Mouse (Mus musculus): Measurements from ENCODE around the gene Ust. TPM values are rescaled to one million over a fixed set of nuclear protein-coding genes. Genes with fewer than 3 reads are reported as not detected.

The Ust gene
- polyA plus RNA-seq, 1 experiment from 2014 or later, result 4.1 TPM

DNA sequence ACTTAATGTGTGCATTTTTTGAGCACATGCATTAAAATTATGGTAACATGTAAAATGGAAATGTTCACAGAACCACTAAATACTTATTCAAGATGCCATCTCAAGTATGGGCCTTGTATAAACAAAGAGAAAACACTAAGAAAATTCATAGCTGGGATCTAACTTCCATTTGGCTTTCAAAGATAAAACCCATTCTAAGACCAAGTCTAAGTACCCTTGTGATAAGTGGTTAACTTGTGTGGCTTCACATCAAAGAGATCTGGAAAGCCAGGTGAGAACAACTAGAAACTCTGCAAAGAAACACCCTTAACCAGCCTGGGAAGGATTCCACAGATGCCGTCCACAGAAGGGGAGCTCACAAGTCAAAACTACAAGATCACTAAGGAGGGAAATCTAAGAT, 53.4 kb downstream of the Ust start:
- Histone ChIP-seq H3K4me3 (no peak overlapping the region), H3K4me2 (no peak overlapping the region), H3K4me1 (replicated peaks) (no peaks in the 10 kb centered on the region; the same call in 1 of the 2 replicates), H3K9ac (no peak overlapping the region), H3K27me3 (no peaks in the 10 kb centered on the region), H3K27ac (no peak overlapping the region), H3K9me3 (no peaks in the 10 kb centered on the region), H3K36me3 (no peaks in the 10 kb centered on the region)
- no peak for ATAC-seq (ENCODE audit: low FRiP score)
- WGBS, result 89% methylated on average over 1 of the region's 1 CpGs

DNA sequence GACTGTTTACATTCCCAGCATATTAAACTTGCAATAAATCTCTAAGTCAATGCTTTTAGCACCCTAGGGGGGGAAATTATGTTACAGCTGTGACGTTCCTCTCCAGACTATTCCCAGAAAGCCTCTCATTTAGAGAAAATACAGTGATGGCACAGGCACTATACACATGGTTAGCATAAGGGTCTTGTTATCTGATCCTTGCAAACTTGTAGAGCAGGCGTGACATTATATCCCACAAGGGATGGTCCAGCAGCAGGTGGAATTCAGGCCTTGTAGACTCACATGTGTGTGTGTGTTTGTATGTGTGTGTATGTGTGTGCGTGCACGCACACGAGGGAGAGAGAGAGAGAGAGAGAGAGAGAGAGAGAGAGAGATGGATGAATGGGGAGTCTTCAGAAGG, 57.3 kb downstream of the Ust start:
- ATAC-seq (ENCODE audit: low FRiP score), result no peak
- H3K9me3 ChIP-seq, result no peaks in the 10 kb centered on the region

DNA sequence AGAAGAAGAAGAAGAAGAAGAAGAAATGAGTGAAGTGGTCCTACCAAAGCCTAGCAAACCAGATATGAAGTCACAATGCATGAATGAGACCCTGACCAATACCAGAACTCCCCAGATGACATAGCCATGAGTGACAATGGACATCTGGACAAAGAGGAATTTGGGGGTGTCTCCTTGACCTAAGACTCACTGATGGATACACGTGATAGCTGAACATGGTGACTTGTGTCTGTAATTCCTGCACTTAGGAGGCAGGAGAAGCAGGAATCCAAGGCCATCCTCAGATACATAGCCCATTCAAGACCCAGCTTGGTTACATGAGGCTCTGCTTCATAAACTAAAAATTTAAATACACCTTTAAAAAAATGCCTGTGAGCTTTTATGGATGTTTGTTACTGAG, 63.9 kb downstream of the Ust start:
- H3K4me2 ChIP-seq, result no peak overlapping the region
- no peaks in the 10 kb centered on the region for H3K27me3 ChIP-seq
- H3K36me3 ChIP-seq, result no peaks in the 10 kb centered on the region
- no peak overlapping the region for H3K4me3 ChIP-seq
- ATAC-seq (ENCODE audit: low FRiP score), result no peak
- no peaks in the 10 kb centered on the region for H3K4me1 ChIP-seq (replicated peaks)
- no peaks in the 10 kb centered on the region for H3K9me3 ChIP-seq
- WGBS, result 48% methylated on average over 1 of the region's 1 CpGs
- H3K27ac ChIP-seq, result no peak overlapping the region
- H3K9ac ChIP-seq, result no peak overlapping the region

More for the DNA sequence above, 57.3 kb downstream of the Ust start:
- no peak overlapping the region for H3K9ac ChIP-seq
- H3K27me3 ChIP-seq, result no peaks in the 10 kb centered on the region
- H3K4me2 ChIP-seq, result no peak overlapping the region
- 84% methylated on average over 5 of the region's 5 CpGs for WGBS
- no peak overlapping the region for H3K27ac ChIP-seq
- H3K36me3 ChIP-seq, result no peaks in the 10 kb centered on the region
- H3K4me1 ChIP-seq (replicated peaks), result no peaks in the 10 kb centered on the region; the same call in 1 of the 2 replicates
- no peak overlapping the region for H3K4me3 ChIP-seq

DNA sequence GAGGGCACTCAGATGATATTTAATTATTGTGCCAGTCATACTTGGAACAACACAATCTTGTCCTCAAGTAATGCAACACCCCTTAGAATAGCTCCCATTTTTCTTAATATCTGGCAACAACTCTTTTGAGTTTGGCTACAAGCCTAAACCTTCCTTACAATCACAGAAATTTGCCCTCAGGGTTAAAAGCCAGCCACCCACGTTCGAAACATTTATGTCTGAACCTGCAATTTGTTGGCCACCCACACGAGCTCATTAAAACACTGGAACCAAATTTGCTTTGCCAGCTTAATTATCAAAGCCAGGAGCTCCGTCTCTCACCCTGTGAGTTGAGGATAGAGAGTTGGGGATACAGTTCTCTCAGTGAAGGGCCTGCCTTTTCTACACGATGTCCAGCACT, 70.9 kb downstream of the Ust start:
- no peak overlapping the region for H3K9ac ChIP-seq
- ATAC-seq (ENCODE audit: low FRiP score), result no peak
- WGBS, result 65% methylated on average over 5 of the region's 5 CpGs
- H3K36me3 ChIP-seq, result no peaks in the 10 kb centered on the region
- H3K4me2 ChIP-seq, result no peak overlapping the region
- H3K4me1 ChIP-seq (replicated peaks), result no peaks in the 10 kb centered on the region
- no peaks in the 10 kb centered on the region for H3K27me3 ChIP-seq
- no peak overlapping the region for H3K4me3 ChIP-seq
- no peak overlapping the region for H3K27ac ChIP-seq
- no peaks in the 10 kb centered on the region for H3K9me3 ChIP-seq

DNA sequence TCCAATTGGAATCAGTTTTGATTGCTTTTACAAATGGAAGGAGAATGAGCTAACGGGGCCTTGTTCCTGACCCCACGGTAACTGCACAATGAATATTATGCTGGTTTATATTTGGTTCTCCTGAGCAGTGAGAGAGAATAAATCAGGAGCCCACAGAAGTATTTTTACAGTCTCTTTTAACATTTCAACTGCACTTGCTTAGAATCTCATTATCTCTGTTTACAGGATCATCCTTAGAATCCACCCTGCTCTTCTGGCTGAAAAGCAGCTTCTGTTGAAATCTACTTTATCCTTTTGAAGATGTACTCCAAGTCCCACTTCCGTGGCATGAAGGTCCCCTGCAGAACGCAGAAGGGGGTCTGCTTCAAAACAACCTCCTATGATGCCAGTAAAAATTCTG, 71.7 kb downstream of the Ust start:
- Histone ChIP-seq H3K27me3 (no peaks in the 10 kb centered on the region), H3K9me3 (no peaks in the 10 kb centered on the region), H3K4me2 (no peak overlapping the region), H3K4me1 (replicated peaks) (no peaks in the 10 kb centered on the region), H3K27ac (no peak overlapping the region), H3K4me3 (no peak overlapping the region), H3K36me3 (no peaks in the 10 kb centered on the region), H3K9ac (no peak overlapping the region)
- 61% methylated on average over 4 of the region's 4 CpGs for WGBS
- no peak for ATAC-seq (ENCODE audit: low FRiP score)

DNA sequence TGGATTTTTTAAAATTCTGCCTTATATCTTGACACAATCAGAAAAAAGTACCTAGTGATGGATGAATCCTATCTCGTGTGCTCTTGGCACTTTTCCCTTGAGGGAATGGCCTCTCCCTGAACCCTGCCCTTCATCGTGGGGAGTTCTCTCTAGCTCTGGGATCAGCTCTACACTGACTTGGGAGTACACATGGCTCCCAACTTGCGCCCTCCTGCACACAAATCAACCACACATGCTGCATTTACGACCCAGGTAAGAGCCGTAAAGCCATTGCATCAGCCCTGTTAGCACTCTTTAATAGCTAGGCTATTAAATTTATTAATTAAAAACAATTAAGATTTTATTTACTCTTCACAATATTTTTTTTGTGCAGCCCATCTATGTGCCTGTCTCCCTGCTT, 74.6 kb downstream of the Ust start:
- no peaks in the 10 kb centered on the region for H3K4me1 ChIP-seq (replicated peaks)
- H3K9ac ChIP-seq, result no peak overlapping the region
- WGBS, result 81% methylated on average over 5 of the region's 5 CpGs
- no peak overlapping the region for H3K4me3 ChIP-seq
- H3K9me3 ChIP-seq, result no peaks in the 10 kb centered on the region
- H3K27ac ChIP-seq, result no peak overlapping the region
- no peaks in the 10 kb centered on the region for H3K36me3 ChIP-seq
- no peak for ATAC-seq (ENCODE audit: low FRiP score)
- no peaks in the 10 kb centered on the region for H3K27me3 ChIP-seq
- H3K4me2 ChIP-seq, result no peak overlapping the region

DNA sequence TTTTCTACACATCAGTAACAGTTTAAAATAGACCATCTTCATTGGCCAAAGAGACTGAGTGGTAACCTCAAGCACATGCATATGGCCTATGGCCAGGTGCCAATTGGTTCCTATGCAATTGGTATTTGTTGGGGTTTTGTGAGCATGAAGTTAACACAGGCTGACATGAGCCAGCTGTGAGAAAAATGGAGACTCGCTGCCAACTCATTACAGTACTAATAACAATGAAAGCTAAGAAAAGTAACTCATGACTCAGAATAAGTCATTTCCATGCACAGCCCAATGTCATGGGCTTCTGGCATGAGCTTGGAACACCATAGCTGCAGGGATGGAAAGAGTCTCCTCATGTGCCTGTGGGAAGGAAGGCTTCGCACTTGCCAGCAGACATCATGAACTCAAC, 86.8 kb downstream of the Ust start:
- WGBS, result 95% methylated on average over 2 of the region's 2 CpGs
- ATAC-seq (ENCODE audit: low FRiP score), result no peak
- Histone ChIP-seq H3K36me3 (no peaks in the 10 kb centered on the region), H3K27me3 (no peaks in the 10 kb centered on the region), H3K27ac (no peak overlapping the region), H3K4me3 (no peak overlapping the region), H3K9me3 (no peaks in the 10 kb centered on the region), H3K4me2 (no peak overlapping the region), H3K4me1 (replicated peaks) (peaks cover 7% of the 10 kb centered on the region; the same call in 1 of the 2 replicates), H3K9ac (no peak overlapping the region)

DNA sequence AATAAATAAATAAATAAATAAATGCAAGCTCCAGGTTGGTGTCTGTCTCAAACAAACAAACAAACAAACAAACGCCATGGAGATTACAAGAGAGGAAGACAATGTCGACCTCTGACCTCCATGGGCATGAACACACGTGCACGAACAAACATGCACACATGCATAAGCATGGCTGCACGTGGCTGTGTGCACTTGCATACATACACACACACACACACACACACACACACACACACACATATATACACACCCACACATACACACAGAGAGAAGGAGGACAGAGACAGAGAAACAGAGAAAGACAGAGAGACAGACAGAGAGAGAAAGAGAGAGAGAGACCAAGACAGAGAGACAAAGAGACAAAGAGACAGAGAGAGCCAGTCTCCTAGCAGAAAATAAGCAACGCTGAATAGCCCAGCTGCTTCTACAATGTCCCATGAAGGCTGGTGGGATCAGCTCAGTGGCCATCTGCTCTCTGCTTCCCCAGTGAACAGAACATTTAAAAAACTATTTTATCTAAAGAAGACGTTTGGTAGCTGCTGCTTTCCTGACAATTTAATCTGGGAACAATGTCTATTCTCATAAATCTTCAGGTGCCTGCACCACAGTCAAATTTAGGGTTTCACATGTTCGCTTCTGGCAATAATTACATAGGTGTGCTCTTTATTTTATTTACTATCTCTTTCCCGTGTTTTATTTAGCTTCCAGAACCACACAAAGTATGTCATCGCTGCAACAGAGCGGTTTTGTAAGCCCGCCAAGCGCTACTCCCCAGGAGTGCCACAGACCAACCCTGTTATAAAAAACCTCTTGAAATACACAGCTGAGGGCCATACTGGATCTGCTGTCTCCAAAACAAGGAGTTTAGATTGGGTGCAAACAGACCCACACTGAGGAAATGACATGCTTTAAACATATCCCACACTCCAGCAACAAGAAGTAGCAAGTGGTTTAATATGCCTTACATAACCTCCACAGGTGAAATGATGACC, 89.5 kb downstream of the Ust start:
- peaks cover 7% of the 10 kb centered on the region; the same call in 1 of the 2 replicates for H3K4me1 ChIP-seq (replicated peaks)
- H3K4me3 ChIP-seq, result no peak overlapping the region
- WGBS, result 74% methylated on average over 13 of the region's 13 CpGs
- ATAC-seq (ENCODE audit: low FRiP score), result no peak
- no peaks in the 10 kb centered on the region for H3K9me3 ChIP-seq
- H3K27me3 ChIP-seq, result no peaks in the 10 kb centered on the region
- H3K27ac ChIP-seq, result no peak overlapping the region
- no peak overlapping the region for H3K4me2 ChIP-seq
- no peak overlapping the region for H3K9ac ChIP-seq
- H3K36me3 ChIP-seq, result no peaks in the 10 kb centered on the region

DNA sequence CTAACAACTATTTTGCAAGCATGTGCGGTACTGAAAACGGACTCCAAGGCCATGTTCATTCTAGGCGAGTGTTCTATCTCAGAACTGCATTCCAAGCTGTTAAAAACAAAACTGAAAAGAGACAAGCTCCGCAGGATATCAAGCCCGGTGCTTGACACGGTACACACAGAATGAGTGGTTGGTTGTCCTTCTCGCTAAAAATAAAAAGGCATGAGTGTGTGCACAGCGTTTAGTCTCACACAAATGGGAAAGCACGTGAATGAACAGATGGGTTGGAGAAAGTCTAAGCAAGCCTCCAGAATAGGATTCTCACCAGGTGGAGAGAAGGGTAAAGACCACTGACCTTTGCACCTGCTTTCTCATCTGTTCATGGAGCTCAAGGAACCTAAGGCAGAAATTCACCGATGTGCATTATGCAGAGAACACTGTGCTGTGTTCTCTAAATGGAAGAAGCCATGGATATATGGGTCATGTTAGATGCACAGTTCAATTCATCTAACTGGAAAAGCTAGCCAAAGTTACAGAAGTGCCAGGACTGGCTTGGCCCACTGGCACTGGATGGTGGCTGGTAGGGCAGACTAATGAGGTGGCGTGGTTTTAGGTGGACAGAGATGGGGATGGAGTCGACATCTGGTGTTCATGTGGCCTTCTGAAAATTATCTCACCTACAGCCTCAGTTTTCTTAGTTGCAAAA, 90.8 kb downstream of the Ust start:
- H3K27ac ChIP-seq, result no peak overlapping the region
- ATAC-seq (ENCODE audit: low FRiP score), result no peak
- H3K4me1 ChIP-seq (replicated peaks), result peaks cover 7% of the 10 kb centered on the region; the same call in 1 of the 2 replicates
- H3K9ac ChIP-seq, result no peak overlapping the region
- no peak overlapping the region for H3K4me3 ChIP-seq
- no peaks in the 10 kb centered on the region for H3K27me3 ChIP-seq
- no peaks in the 10 kb centered on the region for H3K9me3 ChIP-seq
- no peak overlapping the region for H3K4me2 ChIP-seq
- H3K36me3 ChIP-seq, result no peaks in the 10 kb centered on the region
- 86% methylated on average over 12 of the region's 12 CpGs for WGBS

DNA sequence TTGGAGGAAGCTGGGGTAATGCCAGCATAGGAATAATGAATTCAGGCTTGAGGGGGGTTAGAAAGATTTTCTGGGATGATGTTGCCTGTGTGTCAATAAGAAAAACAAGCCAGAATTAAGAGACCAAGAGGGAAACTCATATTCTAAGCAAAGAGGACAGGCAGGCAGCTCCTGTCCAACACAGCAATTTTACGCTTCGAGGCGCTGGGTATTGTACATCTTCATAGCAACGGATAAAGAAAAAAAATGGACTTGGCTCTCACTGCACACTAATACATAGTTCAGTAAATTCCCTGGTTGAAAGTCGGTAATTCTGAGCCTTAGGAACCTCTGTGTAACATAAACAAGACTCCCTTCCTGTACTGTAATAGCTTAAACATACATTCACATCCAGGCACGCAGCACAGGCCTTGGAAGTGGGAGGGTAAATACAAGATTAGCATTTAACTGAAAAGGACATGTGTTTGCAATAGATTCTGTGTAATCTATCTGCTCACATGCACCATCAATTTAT, 99.1 kb downstream of the Ust start:
- no peak overlapping the region for H3K4me3 ChIP-seq
- H3K9ac ChIP-seq, result no peak overlapping the region
- WGBS, result 64% methylated on average over 6 of the region's 6 CpGs
- H3K9me3 ChIP-seq, result no peaks in the 10 kb centered on the region
- no peaks in the 10 kb centered on the region for H3K4me1 ChIP-seq (replicated peaks)
- no peaks in the 10 kb centered on the region for H3K36me3 ChIP-seq
- no peak overlapping the region for H3K4me2 ChIP-seq
- no peak for ATAC-seq (ENCODE audit: low FRiP score)
- H3K27ac ChIP-seq, result no peak overlapping the region
- no peaks in the 10 kb centered on the region for H3K27me3 ChIP-seq

DNA sequence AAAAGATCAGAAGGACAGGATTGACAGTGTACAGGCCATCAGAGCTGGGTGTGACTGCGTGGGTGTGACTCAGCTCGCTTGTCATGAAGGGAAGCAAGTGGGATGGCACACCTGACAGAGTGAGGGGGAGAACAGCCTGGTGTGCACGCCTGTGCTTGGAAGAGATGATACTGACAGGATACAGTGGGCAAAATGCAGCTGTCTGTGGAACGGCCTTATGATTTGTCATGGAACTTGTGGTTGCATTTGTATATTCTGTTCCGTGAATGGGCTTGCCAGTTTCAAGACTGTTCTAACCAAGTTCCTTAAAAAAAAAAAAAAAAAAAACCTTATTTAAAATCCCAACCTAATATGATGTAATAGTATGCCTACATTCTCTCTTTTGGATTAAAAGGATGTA, 103.2 kb downstream of the Ust start:
- no peak overlapping the region for H3K27ac ChIP-seq
- no peak overlapping the region for H3K9ac ChIP-seq
- no peaks in the 10 kb centered on the region for H3K4me1 ChIP-seq (replicated peaks)
- WGBS, result 94% methylated on average over 5 of the region's 5 CpGs
- no peaks in the 10 kb centered on the region for H3K27me3 ChIP-seq
- ATAC-seq (ENCODE audit: low FRiP score), result no peak
- no peak overlapping the region for H3K4me2 ChIP-seq
- no peaks in the 10 kb centered on the region for H3K9me3 ChIP-seq
- H3K36me3 ChIP-seq, result no peaks in the 10 kb centered on the region
- H3K4me3 ChIP-seq, result no peak overlapping the region

DNA sequence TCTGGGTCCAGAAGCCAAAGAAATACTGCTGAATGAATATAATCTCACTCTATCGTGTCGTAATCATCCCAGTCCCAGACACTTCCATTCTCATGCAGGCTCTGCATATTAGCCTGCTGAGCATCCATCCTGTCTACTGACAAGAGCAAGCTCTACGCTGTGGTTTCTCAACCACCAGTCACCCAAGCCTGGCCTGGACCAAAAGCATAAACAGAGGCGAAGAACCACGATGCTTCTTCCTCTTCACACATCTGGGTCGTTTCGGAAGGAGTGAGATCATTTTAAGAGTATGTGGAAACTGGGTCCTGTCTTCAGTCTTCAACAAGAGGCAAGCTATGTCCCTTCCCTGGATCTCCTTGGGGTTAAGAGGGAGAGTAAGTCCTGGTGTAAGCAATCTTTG, 103.6 kb downstream of the Ust start:
- H3K9ac ChIP-seq, result no peak overlapping the region
- H3K4me3 ChIP-seq, result no peak overlapping the region
- H3K4me2 ChIP-seq, result no peak overlapping the region
- H3K27ac ChIP-seq, result no peak overlapping the region
- no peaks in the 10 kb centered on the region for H3K9me3 ChIP-seq
- H3K36me3 ChIP-seq, result no peaks in the 10 kb centered on the region
- no peaks in the 10 kb centered on the region for H3K27me3 ChIP-seq
- ATAC-seq (ENCODE audit: low FRiP score), result no peak
- 93% methylated on average over 7 of the region's 7 CpGs for WGBS
- H3K4me1 ChIP-seq (replicated peaks), result no peaks in the 10 kb centered on the region

All from hindbrain, embryonic 13.5 days (tissue).